Comparison of ENCODE assay signal across 25 mouse cellular contexts in genomic region chr19:57295521-57295920, GRCm38 (mm10). TPM values are rescaled to one million over a fixed set of nuclear protein-coding genes. Genes with fewer than 3 reads are reported as not detected.
DNase-seq lines count a peak whose midpoint lies in the region; ATAC-seq and TF ChIP-seq lines count a peak whose summit lies in the region.
"Had no signal": no experiment of that assay in that cellular context is flagged by ENCODE, and none has a peak within 500 bp of the region (broad histone marks: within the 10 kb centered on the region; RNA-seq: fewer than 3 reads in every experiment).

No protein-coding gene starts in this region.

- H3K27me3 ChIP-seq in heart, adult 2 months (ENCODE audit: control insufficient read depth, insufficient read depth, low read length): no peaks in the 10 kb centered on the region
- H3K27me3 ChIP-seq in heart, embryonic 12.5 days (replicated peaks): no peaks in the 10 kb centered on the region; the same call in 1 of the 2 replicates
- H3K27me3 ChIP-seq: CH12.LX; embryonic facial prominence, embryonic 13.5 days; embryonic facial prominence, embryonic 15.5 days; forebrain, embryonic 12.5 days; Patski had no signal

- H3K36me3 ChIP-seq in heart, adult 2 months (ENCODE audit: control insufficient read depth, insufficient read depth, low read length): peaks cover 19% of the 10 kb centered on the region
- no peaks in the 10 kb centered on the region for H3K36me3 ChIP-seq in heart, embryonic 12.5 days
- H3K36me3 ChIP-seq: embryonic facial prominence, embryonic 13.5 days; embryonic facial prominence, embryonic 15.5 days; forebrain, embryonic 10.5 days; forebrain, embryonic 12.5 days; G1E had no signal

- TF ChIP-seq EP300 in heart, adult 2 months (IDR thresholded peaks at IDR 0.05; ENCODE audit: insufficient read depth, low read depth, low read length): no peak

- DNase-seq in gastrocnemius, adult 2 months: no peak
- DNase-seq in gastrocnemius, adult 18-20 months (ENCODE audit: low spot score): no peak
- DNase-seq in heart, adult 2 months: no peak
- DNase-seq in cerebellum, adult 8-10 months: no peak
- DNase-seq: adrenal gland, adult 2 months; adrenal gland, postnatal 10 days; adrenal gland, postnatal 25 days; B cell, adult 2 months; cerebellum, adult 11-12 months; cerebellum, adult 9-11 months; cerebellum, postnatal 14 days; cerebellum, postnatal 36 days; embryo, embryonic 11 days had no signal

- no peak overlapping the region for H3K9ac ChIP-seq in heart, adult 2 months (ENCODE audit: low read depth, low read length)
- no peak overlapping the region for H3K9ac ChIP-seq in heart, embryonic 12.5 days
- H3K9ac ChIP-seq: embryonic facial prominence, embryonic 13.5 days; embryonic facial prominence, embryonic 15.5 days; forebrain, embryonic 12.5 days had no signal

- TF ChIP-seq CTCF in gastrocnemius, adult 2 months (IDR thresholded peaks at IDR 0.05): no peak
- no peak for TF ChIP-seq CTCF in heart, adult 2 months (IDR thresholded peaks at IDR 0.05)

- no peak overlapping the region for H3K4me2 ChIP-seq in heart, embryonic 12.5 days
- H3K4me2 ChIP-seq: embryonic facial prominence, embryonic 13.5 days; embryonic facial prominence, embryonic 15.5 days; forebrain, embryonic 12.5 days had no signal

- intact Hi-C loops in gastrocnemius, adult 2 months (cut with DNase I): no loop called here
- intact Hi-C loops in heart, adult 2 months (cut with DNase I): loop anchor here (2.0 kb wide), 1 partner anchor 29 kb away; no protein-coding TSS in a partner anchor

- H3K4me1 ChIP-seq in heart, adult 2 months (ENCODE audit: control insufficient read depth, insufficient read depth, low read length): peaks cover 35% of the 10 kb centered on the region
- peaks cover 9% of the 10 kb centered on the region for H3K4me1 ChIP-seq in heart, embryonic 12.5 days (replicated peaks)
- H3K4me1 ChIP-seq: embryonic facial prominence, embryonic 13.5 days; embryonic facial prominence, embryonic 15.5 days; forebrain, embryonic 10.5 days; forebrain, embryonic 12.5 days had no signal

- no peak for TF ChIP-seq POLR2A in heart, adult 2 months (IDR thresholded peaks at IDR 0.05; ENCODE audit: insufficient read depth, low read depth, low read length)

- ATAC-seq in heart, embryonic 12.5 days (ENCODE audit: insufficient number of reproducible peaks, low FRiP score): no peak
- ATAC-seq: CD4-positive, CD25-positive, alpha-beta regulatory T cell, adult 4 months; forebrain, embryonic 14.5 days; forebrain, embryonic 16.5 days; Patski had no signal

- no peak overlapping the region for H3K4me3 ChIP-seq in gastrocnemius, adult 2 months
- H3K4me3 ChIP-seq in heart, adult 2 months: no peak overlapping the region
- no peak overlapping the region for H3K4me3 ChIP-seq in heart, embryonic 12.5 days
- H3K4me3 ChIP-seq: embryonic facial prominence, embryonic 13.5 days; embryonic facial prominence, embryonic 15.5 days; erythroblast, embryonic 14.5 days; forebrain, embryonic 10.5 days; forebrain, embryonic 12.5 days had no signal

- WGBS in heart, adult 2 months: 56% methylated on average over 9 of the region's 9 CpGs
- 48% methylated on average over 9 of the region's 9 CpGs for WGBS in heart, embryonic 12.5 days

- H3K9me3 ChIP-seq in heart, embryonic 12.5 days (replicated peaks): no peaks in the 10 kb centered on the region
- H3K9me3 ChIP-seq: embryonic facial prominence, embryonic 13.5 days; embryonic facial prominence, embryonic 15.5 days; forebrain, embryonic 10.5 days; forebrain, embryonic 12.5 days; G1E had no signal

- H3K27ac ChIP-seq in gastrocnemius, adult 2 months: peak overlapping the region; percentile 83
- H3K27ac ChIP-seq in heart, adult 2 months: peak overlapping the region; percentile 77
- no peak overlapping the region for H3K27ac ChIP-seq in heart, embryonic 12.5 days (ENCODE audit: poor library complexity, severe bottlenecking)
- H3K27ac ChIP-seq: embryonic facial prominence, embryonic 13.5 days; embryonic facial prominence, embryonic 15.5 days; forebrain, embryonic 10.5 days; forebrain, embryonic 12.5 days had no signal

- H3K79me2 ChIP-seq in heart, adult 2 months (replicated peaks; ENCODE audit: control insufficient read depth, insufficient read depth, low read length): peaks cover 8% of the 10 kb centered on the region

RNA-seq across cellular contexts. Expression of gene Ablim1, which starts 19.2 kb away (rescaled TPM):
- 10 to 100 TPM; 38.5 to 56.1 TPM for total RNA-seq in gastrocnemius, adult 2 months (2021)
- 10 to 100 TPM; 36.0 to 65.7 TPM for total RNA-seq in gastrocnemius, adult 18-20 months (2021)
- total RNA-seq in heart, adult 2 months (2021): 100 to 1,000 TPM; 418 to 454 TPM
- polyA plus RNA-seq in heart, adult 2 months (2012; rRNA removed): 101 and 165 TPM in 2 replicates
- 53.4 and 53.5 TPM in 2 replicates for polyA plus RNA-seq in heart, embryonic 12.5 days (2016; fragmentation: Nextera tagmentation; extraction: Ambion mirVana)

Comparison
In these comparisons a context has a peak if more than half of its experiments do, and no peak if none do; other contexts are left out.
1. RNA of gene Ablim1, which starts 19.2 kb away (total RNA-seq): 418 to 454 TPM in heart, adult 2 months; 36.0 to 65.7 TPM in gastrocnemius, adult 18-20 months and 38.5 to 56.1 TPM in gastrocnemius, adult 2 months; every median in the first group is over 4 times any median in the second.